Mouse (Mus musculus): Measurements from ENCODE around the gene Tmem97. TPM values are rescaled to one million over a fixed set of nuclear protein-coding genes. Genes with fewer than 3 reads are reported as not detected.
"Not testable (repeated sequence)": the region's sequence is repeated elsewhere in the genome, so short reads cannot be mapped to it uniquely, and the experiment has no call there.

Gene Tmem97
- 23.5 and 27.6 TPM in 2 replicates for polyA plus RNA-seq (2012; rRNA removed)

GRCm38 (mm10) chr11:78550168-78551058, at the start of gene Tmem97:
Gene Tmem97, minus strand, starts transcription at chr11:78550777.
- TF ChIP-seq POLR2A (IDR thresholded peaks at IDR 0.05; ENCODE audit: borderline replicate concordance, extremely low read depth, low read depth, low read length) (peak; percentile 80; the same call in 1 of the 2 replicates), CTCF (IDR thresholded peaks at IDR 0.05; ENCODE audit: insufficient read depth, low read length) (no peak)
- Histone ChIP-seq H3K4me1 (ENCODE audit: control insufficient read depth, insufficient read depth, low read length) (no peaks in the 10 kb centered on the region), H3K4me3 (replicated peaks; ENCODE audit: extremely low read depth, low read depth, low read length) (peak within 1 kb of the TSS; percentile 87)
- peak; percentile 92 for DNase-seq
- under 1% methylated on average over 60 of the region's 60 CpGs for WGBS

GRCm38 (mm10) chr11:78600051-78600450, 49.5 kb upstream of the Tmem97 start:
- no peak overlapping the region for H3K4me3 ChIP-seq (replicated peaks; ENCODE audit: extremely low read depth, low read depth, low read length)
- H3K4me1 ChIP-seq (ENCODE audit: control insufficient read depth, insufficient read depth, low read length) = peaks cover 9% of the 10 kb centered on the region
- TF ChIP-seq POLR2A (IDR thresholded peaks at IDR 0.05; ENCODE audit: borderline replicate concordance, extremely low read depth, low read depth, low read length) (no peak), CTCF (IDR thresholded peaks at IDR 0.05; ENCODE audit: insufficient read depth, low read length) (no peak)
- DNase-seq = no peak
- WGBS = 58% methylated on average over 4 of the region's 4 CpGs

- H3K4me1 ChIP-seq (ENCODE audit: control insufficient read depth, insufficient read depth, low read length) = peaks cover 9% of the 10 kb centered on the region
- DNase-seq = no peak
- H3K4me3 ChIP-seq (replicated peaks; ENCODE audit: extremely low read depth, low read depth, low read length) = no peak overlapping the region
- 39% methylated on average over 3 of the region's 3 CpGs for WGBS
- TF ChIP-seq POLR2A (IDR thresholded peaks at IDR 0.05; ENCODE audit: borderline replicate concordance, extremely low read depth, low read depth, low read length) (no peak), CTCF (IDR thresholded peaks at IDR 0.05; ENCODE audit: insufficient read depth, low read length) (no peak)
These were observed 48.3 kb upstream of the Tmem97 start for GRCm38 (mm10) chr11:78598763-78599415.

- peaks cover 9% of the 10 kb centered on the region for H3K4me1 ChIP-seq (ENCODE audit: control insufficient read depth, insufficient read depth, low read length)
- no peak for DNase-seq
- TF ChIP-seq CTCF (IDR thresholded peaks at IDR 0.05; ENCODE audit: insufficient read depth, low read length) (no peak), POLR2A (IDR thresholded peaks at IDR 0.05; ENCODE audit: borderline replicate concordance, extremely low read depth, low read depth, low read length) (no peak)
- H3K4me3 ChIP-seq (replicated peaks; ENCODE audit: extremely low read depth, low read depth, low read length) = no peak overlapping the region
These were observed 46.2 kb upstream of the Tmem97 start for GRCm38 (mm10) chr11:78596750-78597149.

- Histone ChIP-seq H3K4me1 (ENCODE audit: control insufficient read depth, insufficient read depth, low read length) (peaks cover 8% of the 10 kb centered on the region), H3K4me3 (replicated peaks; ENCODE audit: extremely low read depth, low read depth, low read length) (no peak overlapping the region)
- TF ChIP-seq CTCF (IDR thresholded peaks at IDR 0.05; ENCODE audit: insufficient read depth, low read length) (no peak), POLR2A (IDR thresholded peaks at IDR 0.05; ENCODE audit: borderline replicate concordance, extremely low read depth, low read depth, low read length) (no peak)
- DNase-seq = no peak
- 91% methylated on average over 2 of the region's 2 CpGs for whole genome bisulfite sequencing
These were observed 45.2 kb upstream of the Tmem97 start for GRCm38 (mm10) chr11:78595773-78596172.

GRCm38 (mm10) chr11:78594271-78594964, 43.8 kb upstream of the Tmem97 start:
- TF ChIP-seq CTCF (IDR thresholded peaks at IDR 0.05; ENCODE audit: insufficient read depth, low read length) (no peak), POLR2A (IDR thresholded peaks at IDR 0.05; ENCODE audit: borderline replicate concordance, extremely low read depth, low read depth, low read length) (no peak)
- WGBS = 91% methylated on average over 6 of the region's 6 CpGs
- DNase-seq = no peak
- peaks cover 5% of the 10 kb centered on the region for H3K4me1 ChIP-seq (ENCODE audit: control insufficient read depth, insufficient read depth, low read length)
- no peak overlapping the region for H3K4me3 ChIP-seq (replicated peaks; ENCODE audit: extremely low read depth, low read depth, low read length)

GRCm38 (mm10) chr11:78587677-78588076, 37.1 kb upstream of the Tmem97 start:
- H3K4me1 ChIP-seq (ENCODE audit: control insufficient read depth, insufficient read depth, low read length); DNase-seq; H3K4me3 ChIP-seq (replicated peaks; ENCODE audit: extremely low read depth, low read depth, low read length): not testable (repeated sequence)
- 94% methylated on average over 1 of the region's 1 CpGs for WGBS

- no peak overlapping the region for H3K4me3 ChIP-seq (replicated peaks; ENCODE audit: extremely low read depth, low read depth, low read length)
- no peak for TF ChIP-seq CTCF (IDR thresholded peaks at IDR 0.05; ENCODE audit: insufficient read depth, low read length)
- no peak for TF ChIP-seq POLR2A (IDR thresholded peaks at IDR 0.05; ENCODE audit: borderline replicate concordance, extremely low read depth, low read depth, low read length)
- no peak for DNase-seq
- no peaks in the 10 kb centered on the region for H3K4me1 ChIP-seq (ENCODE audit: control insufficient read depth, insufficient read depth, low read length)
These were observed 35.5 kb upstream of the Tmem97 start for GRCm38 (mm10) chr11:78586099-78586498.

GRCm38 (mm10) chr11:78582848-78583247, 32.3 kb upstream of the Tmem97 start:
- DNase-seq = no peak
- TF ChIP-seq CTCF (IDR thresholded peaks at IDR 0.05; ENCODE audit: insufficient read depth, low read length) = no peak
- no peak for TF ChIP-seq POLR2A (IDR thresholded peaks at IDR 0.05; ENCODE audit: borderline replicate concordance, extremely low read depth, low read depth, low read length)

More at GRCm38 (mm10) chr11:78582848-78583247, 32.3 kb upstream of the Tmem97 start:
- WGBS = 80% methylated on average over 6 of the region's 6 CpGs
- Histone ChIP-seq H3K4me3 (replicated peaks; ENCODE audit: extremely low read depth, low read depth, low read length) (no peak overlapping the region), H3K4me1 (ENCODE audit: control insufficient read depth, insufficient read depth, low read length) (no peaks in the 10 kb centered on the region)
